Mouse (Mus musculus): Measurements from ENCODE around the gene Osr1. TPM values are rescaled to one million over a fixed set of nuclear protein-coding genes. Genes with fewer than 3 reads are reported as not detected.

Gene Osr1
- polyA plus RNA-seq, 1 experiment from 2014 or later: 21.3 TPM

- Histone ChIP-seq H3K27ac (replicated peaks) (no peak overlapping the region), H3K36me3 (no peaks in the 10 kb centered on the region), H3K4me1 (peaks cover 16% of the 10 kb centered on the region), H3K9me3 (no peaks in the 10 kb centered on the region), H3K4me3 (no peak overlapping the region), H3K9ac (replicated peaks) (no peak overlapping the region), H3K4me2 (replicated peaks) (no peak overlapping the region), H3K27me3 (peaks cover 100% of the 10 kb centered on the region)
- no peak for ATAC-seq (ENCODE audit: low FRiP score, low read depth)
- 11% methylated on average over 4 of the region's 4 CpGs for WGBS
Measured at GRCm38 (mm10) chr12:9578591-9578990, 8.7 kb downstream of the Osr1 start.

- H3K27ac ChIP-seq (replicated peaks): no peak overlapping the region
- no peak overlapping the region for H3K9ac ChIP-seq (replicated peaks)
- no peak for ATAC-seq (ENCODE audit: low FRiP score, low read depth)
- peaks cover 15% of the 10 kb centered on the region for H3K4me1 ChIP-seq
- H3K27me3 ChIP-seq: peaks cover 100% of the 10 kb centered on the region
- no peaks in the 10 kb centered on the region for H3K36me3 ChIP-seq
- WGBS: under 1% methylated on average over 31 of the region's 31 CpGs
- H3K9me3 ChIP-seq: no peaks in the 10 kb centered on the region
- H3K4me2 ChIP-seq (replicated peaks): no peak overlapping the region
- no peak overlapping the region for H3K4me3 ChIP-seq
Measured at GRCm38 (mm10) chr12:9579301-9580030, 9.6 kb downstream of the Osr1 start.

GRCm38 (mm10) chr12:9580041-9580905, 10.4 kb downstream of the Osr1 start:
- under 1% methylated on average over 31 of the region's 33 CpGs for WGBS
- Histone ChIP-seq H3K9me3 (no peaks in the 10 kb centered on the region), H3K9ac (replicated peaks) (no peak overlapping the region), H3K36me3 (no peaks in the 10 kb centered on the region), H3K4me2 (replicated peaks) (peak overlapping the region; percentile 22; the same call in 1 of the 2 replicates), H3K27ac (replicated peaks) (no peak overlapping the region), H3K4me3 (0 out of 2 replicates have a peak overlapping the region, but pooled peaks have one; percentile 13), H3K4me1 (peaks cover 16% of the 10 kb centered on the region), H3K27me3 (peaks cover 94% of the 10 kb centered on the region)
- ATAC-seq (ENCODE audit: low FRiP score, low read depth): no peak

GRCm38 (mm10) chr12:9581011-9581410, 11.1 kb downstream of the Osr1 start:
- under 1% methylated on average over 30 of the region's 30 CpGs for WGBS
- Histone ChIP-seq H3K27ac (replicated peaks) (no peak overlapping the region), H3K4me2 (replicated peaks) (peak overlapping the region; percentile 22), H3K4me3 (peak overlapping the region; percentile 11; the same call in 1 of the 2 replicates), H3K9me3 (no peaks in the 10 kb centered on the region), H3K4me1 (peaks cover 18% of the 10 kb centered on the region), H3K36me3 (no peaks in the 10 kb centered on the region), H3K27me3 (peaks cover 87% of the 10 kb centered on the region), H3K9ac (replicated peaks) (no peak overlapping the region)
- ATAC-seq (ENCODE audit: low FRiP score, low read depth): no peak

- Histone ChIP-seq H3K4me1 (peaks cover 18% of the 10 kb centered on the region), H3K4me3 (no peak overlapping the region), H3K9ac (replicated peaks) (no peak overlapping the region), H3K36me3 (no peaks in the 10 kb centered on the region), H3K27ac (replicated peaks) (no peak overlapping the region), H3K4me2 (replicated peaks) (no peak overlapping the region), H3K27me3 (peaks cover 86% of the 10 kb centered on the region), H3K9me3 (no peaks in the 10 kb centered on the region)
- 1% methylated on average over 12 of the region's 12 CpGs for WGBS
- ATAC-seq (ENCODE audit: low FRiP score, low read depth): no peak
Measured at GRCm38 (mm10) chr12:9581506-9581905, 11.6 kb downstream of the Osr1 start.

GRCm38 (mm10) chr12:9582248-9582995, 12.5 kb downstream of the Osr1 start:
- Histone ChIP-seq H3K4me3 (no peak overlapping the region), H3K27me3 (peaks cover 78% of the 10 kb centered on the region), H3K9me3 (no peaks in the 10 kb centered on the region), H3K36me3 (no peaks in the 10 kb centered on the region), H3K4me1 (peaks cover 18% of the 10 kb centered on the region), H3K9ac (replicated peaks) (no peak overlapping the region), H3K4me2 (replicated peaks) (no peak overlapping the region), H3K27ac (replicated peaks) (no peak overlapping the region)
- WGBS: 3% methylated on average over 14 of the region's 14 CpGs
- ATAC-seq (ENCODE audit: low FRiP score, low read depth): no peak

- Histone ChIP-seq H3K4me3 (no peak overlapping the region), H3K9ac (replicated peaks) (no peak overlapping the region), H3K27ac (replicated peaks) (no peak overlapping the region), H3K4me2 (replicated peaks) (no peak overlapping the region), H3K27me3 (peaks cover 68% of the 10 kb centered on the region), H3K36me3 (no peaks in the 10 kb centered on the region), H3K4me1 (peaks cover 18% of the 10 kb centered on the region), H3K9me3 (no peaks in the 10 kb centered on the region)
- 14% methylated on average over 2 of the region's 2 CpGs for WGBS
- ATAC-seq (ENCODE audit: low FRiP score, low read depth): no peak
Measured at GRCm38 (mm10) chr12:9583380-9583779, 13.5 kb downstream of the Osr1 start.

GRCm38 (mm10) chr12:9584366-9585084, 14.6 kb downstream of the Osr1 start:
- Histone ChIP-seq H3K9ac (replicated peaks) (peak overlapping the region; percentile 48), H3K9me3 (no peaks in the 10 kb centered on the region), H3K27me3 (peaks cover 56% of the 10 kb centered on the region), H3K27ac (replicated peaks) (no peak overlapping the region), H3K4me1 (peaks cover 18% of the 10 kb centered on the region), H3K4me3 (peak overlapping the region; percentile 45), H3K4me2 (replicated peaks) (peak overlapping the region; percentile 72), H3K36me3 (no peaks in the 10 kb centered on the region)
- under 1% methylated on average over 23 of the region's 23 CpGs for WGBS
- peak; percentile 96 for ATAC-seq (ENCODE audit: low FRiP score, low read depth)

- peak overlapping the region; percentile 45 for H3K4me3 ChIP-seq
- H3K9ac ChIP-seq (replicated peaks): peak overlapping the region; percentile 48
- no peaks in the 10 kb centered on the region for H3K9me3 ChIP-seq
- H3K36me3 ChIP-seq: no peaks in the 10 kb centered on the region
- peak; percentile 60 for ATAC-seq (ENCODE audit: low FRiP score, low read depth)
- H3K4me1 ChIP-seq: peaks cover 22% of the 10 kb centered on the region
- 3% methylated on average over 7 of the region's 7 CpGs for WGBS
- peaks cover 51% of the 10 kb centered on the region for H3K27me3 ChIP-seq
- no peak overlapping the region for H3K27ac ChIP-seq (replicated peaks)
- peak overlapping the region; percentile 72 for H3K4me2 ChIP-seq (replicated peaks)
Measured at GRCm38 (mm10) chr12:9585085-9585453, 15.2 kb downstream of the Osr1 start.

- H3K27me3 ChIP-seq: peaks cover 24% of the 10 kb centered on the region
- H3K4me2 ChIP-seq (replicated peaks): no peak overlapping the region
- no peaks in the 10 kb centered on the region for H3K36me3 ChIP-seq
- H3K9ac ChIP-seq (replicated peaks): no peak overlapping the region
- H3K4me3 ChIP-seq: no peak overlapping the region
- ATAC-seq (ENCODE audit: low FRiP score, low read depth): no peak
- no peaks in the 10 kb centered on the region for H3K9me3 ChIP-seq
- H3K4me1 ChIP-seq: peaks cover 14% of the 10 kb centered on the region; the same call in 1 of the 2 replicates
- 64% methylated on average over 1 of the region's 1 CpGs for WGBS
- no peak overlapping the region for H3K27ac ChIP-seq (replicated peaks)
Measured at GRCm38 (mm10) chr12:9587732-9588131, 17.8 kb downstream of the Osr1 start.

GRCm38 (mm10) chr12:9589561-9590134, 19.7 kb downstream of the Osr1 start:
- Histone ChIP-seq H3K27me3 (peaks cover 5% of the 10 kb centered on the region; the same call in 1 of the 2 replicates), H3K9ac (replicated peaks) (no peak overlapping the region), H3K27ac (replicated peaks) (no peak overlapping the region), H3K36me3 (no peaks in the 10 kb centered on the region), H3K4me3 (no peak overlapping the region), H3K9me3 (no peaks in the 10 kb centered on the region), H3K4me2 (replicated peaks) (no peak overlapping the region), H3K4me1 (peaks cover 9% of the 10 kb centered on the region; the same call in 1 of the 2 replicates)
- no peak for ATAC-seq (ENCODE audit: low FRiP score, low read depth)
- 77% methylated on average over 7 of the region's 7 CpGs for WGBS

Measured in midbrain, embryonic 12.5 days (tissue).